Mouse (Mus musculus): ENCODE results near the gene Maml3. TPM values are rescaled to one million over a fixed set of nuclear protein-coding genes. Genes with fewer than 3 reads are reported as not detected.

Gene Maml3
- polyA plus RNA-seq, 1 experiment from 2014 or later, result 8.5 TPM

GRCm38 (mm10) chr3:51947168-51947567, 157.7 kb downstream of the Maml3 start:
- Histone ChIP-seq H3K27ac (ENCODE audit: low read length) (no peak overlapping the region), H3K4me2 (ENCODE audit: low read depth, low read length) (no peak overlapping the region), H3K36me3 (ENCODE audit: control insufficient read depth, insufficient read depth, low read length) (no peaks in the 10 kb centered on the region), H3K9ac (ENCODE audit: low read length) (no peak overlapping the region), H3K4me1 (replicated peaks; ENCODE audit: control insufficient read depth, insufficient read depth, low read length) (peaks cover 14% of the 10 kb centered on the region), H3K27me3 (ENCODE audit: control insufficient read depth, insufficient read depth, low read depth, low read length) (no peaks in the 10 kb centered on the region), H3K4me3 (ENCODE audit: low read length) (no peak overlapping the region), H3K9me3 (ENCODE audit: control insufficient read depth, low read length) (no peaks in the 10 kb centered on the region)
- ATAC-seq (ENCODE audit: low read depth), result peak; percentile 86
- WGBS, result 60% methylated on average over 3 of the region's 3 CpGs

GRCm38 (mm10) chr3:51943642-51944041, 161.2 kb downstream of the Maml3 start:
- no peak overlapping the region for H3K27ac ChIP-seq (ENCODE audit: low read length)
- no peaks in the 10 kb centered on the region for H3K27me3 ChIP-seq (ENCODE audit: control insufficient read depth, insufficient read depth, low read depth, low read length)
- H3K36me3 ChIP-seq (ENCODE audit: control insufficient read depth, insufficient read depth, low read length), result no peaks in the 10 kb centered on the region
- peaks cover 14% of the 10 kb centered on the region for H3K4me1 ChIP-seq (replicated peaks; ENCODE audit: control insufficient read depth, insufficient read depth, low read length)
- WGBS, result 59% methylated on average over 8 of the region's 8 CpGs
- no peak; the same call in 1 of the 2 replicates for ATAC-seq (ENCODE audit: low read depth)
- no peak overlapping the region for H3K9ac ChIP-seq (ENCODE audit: low read length)
- no peak overlapping the region for H3K4me2 ChIP-seq (ENCODE audit: low read depth, low read length)
- no peaks in the 10 kb centered on the region for H3K9me3 ChIP-seq (ENCODE audit: control insufficient read depth, low read length)
- H3K4me3 ChIP-seq (ENCODE audit: low read length), result no peak overlapping the region

- 84% methylated on average over 8 of the region's 8 CpGs for WGBS
- no peak for ATAC-seq (ENCODE audit: low read depth)
- no peak overlapping the region for H3K4me3 ChIP-seq (ENCODE audit: low read length)
- H3K27ac ChIP-seq (ENCODE audit: low read length), result no peak overlapping the region
- H3K27me3 ChIP-seq (ENCODE audit: control insufficient read depth, insufficient read depth, low read depth, low read length), result no peaks in the 10 kb centered on the region
- H3K9ac ChIP-seq (ENCODE audit: low read length), result no peak overlapping the region
- no peaks in the 10 kb centered on the region for H3K9me3 ChIP-seq (ENCODE audit: control insufficient read depth, low read length)
- peaks cover 8% of the 10 kb centered on the region; the same call in 1 of the 2 replicates for H3K4me1 ChIP-seq (replicated peaks; ENCODE audit: control insufficient read depth, insufficient read depth, low read length)
- no peak overlapping the region for H3K4me2 ChIP-seq (ENCODE audit: low read depth, low read length)
- H3K36me3 ChIP-seq (ENCODE audit: control insufficient read depth, insufficient read depth, low read length), result no peaks in the 10 kb centered on the region
Observed at GRCm38 (mm10) chr3:51941781-51942180, 163.1 kb downstream of the Maml3 start.

- Histone ChIP-seq H3K27ac (ENCODE audit: low read length) (no peak overlapping the region), H3K4me2 (ENCODE audit: low read depth, low read length) (no peak overlapping the region), H3K4me3 (ENCODE audit: low read length) (no peak overlapping the region), H3K27me3 (ENCODE audit: control insufficient read depth, insufficient read depth, low read depth, low read length) (no peaks in the 10 kb centered on the region), H3K9ac (ENCODE audit: low read length) (no peak overlapping the region), H3K9me3 (ENCODE audit: control insufficient read depth, low read length) (no peaks in the 10 kb centered on the region), H3K4me1 (replicated peaks; ENCODE audit: control insufficient read depth, insufficient read depth, low read length) (no peaks in the 10 kb centered on the region), H3K36me3 (ENCODE audit: control insufficient read depth, insufficient read depth, low read length) (no peaks in the 10 kb centered on the region)
- peak; percentile 47; the same call in 1 of the 2 replicates for ATAC-seq (ENCODE audit: low read depth)
- WGBS, result 70% methylated on average over 7 of the region's 7 CpGs
Observed at GRCm38 (mm10) chr3:51939864-51940263, 165.0 kb downstream of the Maml3 start.

- Histone ChIP-seq H3K27me3 (ENCODE audit: control insufficient read depth, insufficient read depth, low read depth, low read length) (no peaks in the 10 kb centered on the region), H3K4me3 (ENCODE audit: low read length) (no peak overlapping the region), H3K36me3 (ENCODE audit: control insufficient read depth, insufficient read depth, low read length) (no peaks in the 10 kb centered on the region), H3K4me1 (replicated peaks; ENCODE audit: control insufficient read depth, insufficient read depth, low read length) (no peaks in the 10 kb centered on the region), H3K27ac (ENCODE audit: low read length) (no peak overlapping the region), H3K9ac (ENCODE audit: low read length) (no peak overlapping the region), H3K9me3 (ENCODE audit: control insufficient read depth, low read length) (no peaks in the 10 kb centered on the region), H3K4me2 (ENCODE audit: low read depth, low read length) (no peak overlapping the region)
- no peak for ATAC-seq (ENCODE audit: low read depth)
- 72% methylated on average over 5 of the region's 5 CpGs for WGBS
Observed at GRCm38 (mm10) chr3:51939054-51939453, 165.8 kb downstream of the Maml3 start.

DNA sequence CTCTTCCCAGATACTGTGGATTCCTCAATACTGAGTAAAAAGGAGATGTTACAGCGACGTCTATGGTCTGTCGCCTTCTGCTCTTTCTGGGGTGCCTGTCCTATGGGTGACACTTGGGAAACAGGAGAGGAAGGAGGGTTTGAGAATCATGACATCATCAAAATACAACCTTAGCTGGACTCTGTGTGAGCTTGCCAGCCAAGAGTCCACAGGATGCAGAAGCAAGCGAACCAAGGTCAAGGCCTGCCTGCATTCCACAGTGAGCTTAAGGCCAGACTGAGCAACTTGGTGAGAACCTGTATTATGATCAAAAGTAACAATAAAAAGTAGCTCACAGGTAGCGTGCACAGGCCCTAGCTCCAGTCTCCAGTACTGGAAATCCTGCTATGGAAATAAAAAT, 167.7 kb downstream of the Maml3 start:
- no peaks in the 10 kb centered on the region for H3K27me3 ChIP-seq (ENCODE audit: control insufficient read depth, insufficient read depth, low read depth, low read length)
- no peak for ATAC-seq (ENCODE audit: low read depth)
- H3K4me1 ChIP-seq (replicated peaks; ENCODE audit: control insufficient read depth, insufficient read depth, low read length), result no peaks in the 10 kb centered on the region
- H3K36me3 ChIP-seq (ENCODE audit: control insufficient read depth, insufficient read depth, low read length), result no peaks in the 10 kb centered on the region
- no peak overlapping the region for H3K4me3 ChIP-seq (ENCODE audit: low read length)
- no peaks in the 10 kb centered on the region for H3K9me3 ChIP-seq (ENCODE audit: control insufficient read depth, low read length)
- WGBS, result 90% methylated on average over 5 of the region's 5 CpGs
- H3K27ac ChIP-seq (ENCODE audit: low read length), result no peak overlapping the region
- H3K4me2 ChIP-seq (ENCODE audit: low read depth, low read length), result no peak overlapping the region
- no peak overlapping the region for H3K9ac ChIP-seq (ENCODE audit: low read length)

- ATAC-seq (ENCODE audit: low read depth), result no peak
- H3K27me3 ChIP-seq (ENCODE audit: control insufficient read depth, insufficient read depth, low read depth, low read length), result no peaks in the 10 kb centered on the region
- WGBS, result 86% methylated on average over 13 of the region's 13 CpGs
- no peaks in the 10 kb centered on the region for H3K9me3 ChIP-seq (ENCODE audit: control insufficient read depth, low read length)
- no peak overlapping the region for H3K4me2 ChIP-seq (ENCODE audit: low read depth, low read length)
- H3K27ac ChIP-seq (ENCODE audit: low read length), result no peak overlapping the region
- no peaks in the 10 kb centered on the region for H3K4me1 ChIP-seq (replicated peaks; ENCODE audit: control insufficient read depth, insufficient read depth, low read length)
- no peak overlapping the region for H3K4me3 ChIP-seq (ENCODE audit: low read length)
- no peaks in the 10 kb centered on the region for H3K36me3 ChIP-seq (ENCODE audit: control insufficient read depth, insufficient read depth, low read length)
- no peak overlapping the region for H3K9ac ChIP-seq (ENCODE audit: low read length)
Observed at GRCm38 (mm10) chr3:51934531-51935485, 170.1 kb downstream of the Maml3 start.

GRCm38 (mm10) chr3:51928188-51928587, 176.7 kb downstream of the Maml3 start:
- Histone ChIP-seq H3K4me2 (ENCODE audit: low read depth, low read length) (no peak overlapping the region), H3K27ac (ENCODE audit: low read length) (no peak overlapping the region), H3K9ac (ENCODE audit: low read length) (no peak overlapping the region), H3K9me3 (ENCODE audit: control insufficient read depth, low read length) (no peaks in the 10 kb centered on the region), H3K36me3 (ENCODE audit: control insufficient read depth, insufficient read depth, low read length) (no peaks in the 10 kb centered on the region), H3K4me1 (replicated peaks; ENCODE audit: control insufficient read depth, insufficient read depth, low read length) (peaks cover 2% of the 10 kb centered on the region), H3K27me3 (ENCODE audit: control insufficient read depth, insufficient read depth, low read depth, low read length) (no peaks in the 10 kb centered on the region), H3K4me3 (ENCODE audit: low read length) (no peak overlapping the region)
- 79% methylated on average over 14 of the region's 14 CpGs for WGBS
- no peak for ATAC-seq (ENCODE audit: low read depth)

DNA sequence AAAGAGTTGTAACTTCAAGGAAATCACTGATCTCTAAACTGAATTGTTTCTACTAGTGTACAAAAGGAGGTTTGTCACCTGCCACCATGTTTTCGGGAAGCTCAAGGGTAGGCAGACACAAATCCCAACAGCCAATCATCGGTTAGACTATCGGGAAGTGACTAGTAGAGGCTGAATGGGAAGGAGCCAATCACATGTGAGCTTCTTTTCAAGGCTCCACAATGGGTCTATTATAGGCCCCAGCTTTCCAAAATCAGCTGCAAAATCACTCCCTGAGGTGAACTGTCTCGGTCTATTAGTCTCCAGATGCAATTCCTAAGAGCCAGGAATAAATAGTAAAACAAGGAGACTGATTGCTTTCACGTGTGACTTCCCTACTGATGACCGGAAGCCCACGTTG, 177.3 kb downstream of the Maml3 start:
- ATAC-seq (ENCODE audit: low read depth), result no peak
- Histone ChIP-seq H3K4me2 (ENCODE audit: low read depth, low read length) (no peak overlapping the region), H3K36me3 (ENCODE audit: control insufficient read depth, insufficient read depth, low read length) (no peaks in the 10 kb centered on the region), H3K9me3 (ENCODE audit: control insufficient read depth, low read length) (no peaks in the 10 kb centered on the region), H3K4me3 (ENCODE audit: low read length) (no peak overlapping the region), H3K4me1 (replicated peaks; ENCODE audit: control insufficient read depth, insufficient read depth, low read length) (peaks cover 2% of the 10 kb centered on the region), H3K27me3 (ENCODE audit: control insufficient read depth, insufficient read depth, low read depth, low read length) (no peaks in the 10 kb centered on the region), H3K9ac (ENCODE audit: low read length) (no peak overlapping the region), H3K27ac (ENCODE audit: low read length) (no peak overlapping the region)
- WGBS, result 85% methylated on average over 7 of the region's 7 CpGs

All from lung, embryonic 16.5 days (tissue).